Mouse (Mus musculus): ENCODE measurements at regions not wholly inside any gene's neighbourhood (a gene's known extent, or its start where the extent isn't known, plus 50 kb on each side); places are given as distances from the start of the nearest gene placed in this dataset.

DNA sequence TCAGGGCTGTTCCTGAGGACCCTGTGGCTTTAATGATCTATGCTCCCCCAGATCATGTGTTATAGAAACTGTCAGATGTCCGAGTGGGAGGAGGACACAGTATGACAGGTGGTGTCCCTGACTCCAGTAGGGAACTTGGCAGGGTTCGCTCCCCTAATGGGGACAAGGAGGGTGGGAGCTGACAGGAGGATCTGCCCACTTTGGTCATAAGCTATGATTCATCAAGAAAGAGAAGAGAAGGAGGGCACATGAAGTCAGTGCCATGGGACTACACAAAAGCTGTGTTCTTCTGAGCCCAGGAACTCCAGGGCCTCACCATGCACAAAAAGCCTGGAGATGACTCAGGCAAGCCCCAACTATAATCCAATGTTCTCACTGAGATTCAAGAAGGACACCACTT is 162.2 kb upstream of the Brinp1 start:
- in situ Hi-C loops (cut with MboI, MseI): loop anchor here (25.0 kb wide), 1 partner anchor 1404 kb away; no protein-coding TSS in a partner anchor

DNA sequence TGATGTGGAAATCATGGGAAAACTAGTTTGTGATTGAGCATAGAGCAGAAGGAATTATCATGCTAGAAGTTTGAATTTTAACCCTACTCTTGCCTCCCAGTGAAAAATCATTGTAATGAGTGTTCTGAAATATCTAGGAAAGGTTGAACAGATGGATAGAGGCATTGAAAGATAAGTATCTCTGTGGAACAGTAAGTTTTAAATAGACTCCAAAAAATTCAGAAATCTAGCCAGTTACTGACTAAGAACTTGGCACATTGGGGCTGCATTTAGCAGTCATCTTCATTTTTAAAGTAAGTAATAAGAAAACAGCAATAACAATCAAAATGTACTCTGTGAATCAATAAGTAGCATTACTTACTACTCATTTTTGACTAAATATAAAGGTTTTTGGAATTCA is 151.0 kb upstream of the Brinp1 start:
- in situ Hi-C loops (cut with MboI, MseI): loop anchor here (25.0 kb wide), 1 partner anchor 1393 kb away; no protein-coding TSS in a partner anchor

DNA sequence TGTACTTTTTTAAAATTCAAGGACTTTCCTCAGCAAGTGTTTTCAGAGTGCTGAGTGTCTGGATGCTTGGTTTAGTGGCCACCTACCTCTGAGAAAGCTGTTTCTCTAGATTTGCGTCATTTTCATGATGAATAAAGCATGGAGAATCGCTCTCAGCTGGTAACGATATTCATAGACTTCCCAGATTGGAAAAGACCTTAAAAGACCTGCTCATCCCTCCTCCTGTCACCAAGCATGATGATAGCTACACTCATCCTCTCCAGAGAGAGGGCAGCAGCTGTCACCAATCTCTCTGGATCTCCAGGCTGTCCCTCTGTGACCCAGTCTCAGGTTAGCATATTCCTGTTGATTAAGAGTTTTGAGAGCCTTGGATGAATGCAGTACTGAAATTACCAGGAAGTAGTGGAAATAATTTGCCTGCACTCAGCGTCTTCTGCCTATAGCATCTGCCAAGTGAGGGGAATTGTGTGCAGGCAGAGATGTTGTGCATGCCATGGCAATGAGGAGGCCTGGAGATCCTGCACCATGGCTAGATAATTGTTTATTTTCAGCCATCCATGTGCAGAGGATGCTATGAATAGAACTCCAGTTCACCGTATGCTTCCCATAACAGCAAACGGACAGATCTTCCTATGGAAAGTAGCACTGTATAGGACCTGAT is 141.7 kb upstream of the Brinp1 start:
- in situ Hi-C loops (cut with MboI, MseI): no loop called here

DNA sequence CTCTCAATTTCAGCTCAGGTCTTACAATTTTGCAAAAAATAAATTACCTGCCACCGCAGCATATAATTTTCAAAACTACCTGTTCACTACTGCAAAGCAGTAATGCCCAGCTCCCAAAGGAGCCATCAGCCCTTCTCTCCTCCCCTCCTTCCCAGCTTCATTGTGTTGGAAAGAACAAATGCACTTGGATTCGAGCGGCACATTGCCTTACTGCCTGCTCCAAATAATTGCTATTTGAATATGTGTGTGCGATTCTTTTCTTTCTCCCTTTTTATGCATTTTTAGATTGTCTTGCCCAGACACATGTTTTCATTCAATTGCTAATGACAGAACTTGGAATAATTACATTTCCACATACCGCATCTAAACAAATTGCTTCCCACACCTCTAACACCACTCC is 123.9 kb upstream of the Brinp1 start:
- in situ Hi-C loops (cut with MboI, MseI): no loop called here

DNA sequence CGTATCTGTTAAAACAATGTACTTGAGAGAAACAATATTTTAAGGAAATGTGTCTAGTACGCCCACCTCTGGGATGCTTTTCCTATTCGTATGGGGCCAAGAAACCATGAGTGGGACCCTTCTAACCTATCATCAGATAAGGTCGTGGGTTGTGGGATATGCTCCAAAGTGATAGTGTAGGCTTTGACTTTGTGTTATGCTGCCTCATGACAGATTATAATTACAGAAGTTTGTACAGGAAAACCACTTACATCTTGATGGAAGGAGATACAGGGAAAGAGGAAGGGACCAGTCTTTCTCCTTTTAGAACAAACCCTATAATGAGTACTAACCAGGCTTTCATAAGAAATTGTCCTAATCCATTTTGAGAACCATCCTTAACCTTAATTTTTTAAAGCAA is 123.1 kb upstream of the Brinp1 start:
- in situ Hi-C loops (cut with MboI, MseI): no loop called here

DNA sequence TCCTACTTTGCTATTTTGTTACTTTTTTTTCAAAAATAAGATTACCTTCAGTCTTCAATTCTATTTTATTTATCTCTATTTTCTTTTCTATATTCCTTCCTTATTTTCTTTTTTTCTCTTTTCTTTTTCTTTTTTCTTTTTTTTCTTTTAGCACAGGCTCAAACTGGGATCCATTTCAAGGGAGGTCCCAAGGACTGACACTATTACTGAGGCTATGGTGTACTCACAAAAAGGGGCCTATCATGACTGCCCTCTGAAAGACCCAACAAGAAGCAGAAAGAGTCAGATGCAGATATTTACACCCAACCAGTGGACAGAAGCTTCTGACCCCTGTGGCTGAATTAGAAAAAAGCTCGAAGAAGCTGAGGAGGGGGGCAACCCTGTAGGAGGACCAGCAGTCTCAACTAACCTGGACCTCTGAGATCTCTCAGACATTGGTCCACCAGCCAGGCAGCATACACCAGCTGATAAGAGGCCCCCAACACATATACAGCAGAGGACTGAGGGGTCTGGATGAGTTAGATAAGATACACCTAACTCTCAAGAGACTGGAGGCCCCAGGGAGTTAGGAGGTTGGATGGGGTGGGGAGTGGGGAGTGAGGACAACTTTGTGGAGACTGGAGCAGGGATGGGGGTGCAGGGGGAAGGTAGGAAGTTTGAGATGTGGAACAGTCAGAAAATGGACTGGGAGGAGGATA is 85.6 kb upstream of the Brinp1 start:
- in situ Hi-C loops (cut with MboI, MseI): loop anchor here (10.0 kb wide), 1 partner anchor 675 kb away; no protein-coding TSS in a partner anchor

DNA sequence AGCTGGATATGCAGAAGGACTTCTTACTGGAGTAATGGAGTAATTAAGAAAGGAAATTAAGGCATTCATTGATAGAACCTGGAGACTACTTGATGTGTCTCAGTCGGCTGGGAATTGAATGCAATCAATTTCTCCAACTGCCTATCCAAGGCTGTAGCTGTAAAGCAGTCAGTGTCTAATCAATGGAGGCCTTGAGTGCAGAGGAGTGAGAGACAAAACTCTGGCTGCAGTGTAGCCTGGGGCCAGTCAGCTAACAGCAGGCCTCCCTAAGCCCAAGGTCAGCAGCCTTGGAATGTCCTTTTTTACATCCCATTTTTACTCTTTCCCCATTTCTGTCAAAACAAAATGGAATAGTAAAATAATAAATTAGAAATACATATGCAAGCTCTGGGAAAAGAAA is 80.0 kb upstream of the Brinp1 start:
- in situ Hi-C loops (cut with MboI, MseI): no loop called here

DNA sequence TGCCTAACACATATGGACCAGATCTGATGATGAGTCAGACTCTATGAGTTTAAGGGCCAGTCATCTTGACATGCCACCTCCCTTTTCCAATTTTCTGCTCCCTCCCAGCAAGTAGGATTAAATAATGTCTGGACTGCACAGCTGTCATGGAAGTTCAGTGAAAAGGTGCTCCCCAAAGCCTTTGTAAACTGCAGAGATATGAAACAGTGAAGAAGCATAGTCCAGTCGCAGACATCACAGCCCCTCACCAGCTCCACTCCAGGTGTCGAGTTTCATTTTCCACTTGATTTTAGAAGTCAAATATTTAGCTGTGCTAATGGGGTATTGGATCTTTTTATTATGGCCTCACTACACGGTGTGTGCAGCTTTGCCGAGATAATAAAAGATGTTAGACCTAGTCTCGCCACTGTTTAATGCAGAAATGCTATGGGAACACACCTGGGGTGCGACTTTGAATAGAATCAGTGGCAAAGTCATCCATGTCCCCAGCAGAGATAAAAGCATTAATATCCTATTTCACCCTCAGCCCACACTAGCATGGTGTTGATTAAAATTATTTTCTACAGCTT is 66.0 kb upstream of the Brinp1 start:
- in situ Hi-C loops (cut with MboI, MseI): no loop called here

DNA sequence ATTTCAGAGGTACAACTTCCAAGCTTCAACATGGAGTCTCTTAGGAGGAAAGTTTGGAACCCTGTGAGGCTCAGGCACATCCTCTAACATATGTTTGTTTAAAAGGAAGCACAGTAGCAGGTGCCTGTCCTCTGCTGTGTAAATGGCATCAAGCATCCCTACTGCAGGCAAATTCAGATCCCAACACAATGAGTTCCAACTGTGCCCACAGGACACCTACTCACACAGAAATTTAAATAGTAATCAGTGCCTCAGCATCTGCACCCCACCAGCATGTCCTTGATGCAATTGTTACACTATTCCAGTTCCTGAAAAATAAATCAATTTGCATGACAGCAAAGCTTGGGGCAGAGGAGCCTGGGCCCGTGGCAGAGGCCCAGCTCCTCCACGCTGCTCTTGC is 61.2 kb upstream of the Brinp1 start:
- in situ Hi-C loops (cut with MboI, MseI): no loop called here

Data from T-helper 1 cell (primary cell).